Mouse (Mus musculus): ENCODE results near the gene Msx1. TPM values are rescaled to one million over a fixed set of nuclear protein-coding genes. Genes with fewer than 3 reads are reported as not detected.

Gene Msx1
- total and polyA plus RNA-seq, 3 experiments, result 2.3 to 3.7 (median 3.1) TPM

DNA sequence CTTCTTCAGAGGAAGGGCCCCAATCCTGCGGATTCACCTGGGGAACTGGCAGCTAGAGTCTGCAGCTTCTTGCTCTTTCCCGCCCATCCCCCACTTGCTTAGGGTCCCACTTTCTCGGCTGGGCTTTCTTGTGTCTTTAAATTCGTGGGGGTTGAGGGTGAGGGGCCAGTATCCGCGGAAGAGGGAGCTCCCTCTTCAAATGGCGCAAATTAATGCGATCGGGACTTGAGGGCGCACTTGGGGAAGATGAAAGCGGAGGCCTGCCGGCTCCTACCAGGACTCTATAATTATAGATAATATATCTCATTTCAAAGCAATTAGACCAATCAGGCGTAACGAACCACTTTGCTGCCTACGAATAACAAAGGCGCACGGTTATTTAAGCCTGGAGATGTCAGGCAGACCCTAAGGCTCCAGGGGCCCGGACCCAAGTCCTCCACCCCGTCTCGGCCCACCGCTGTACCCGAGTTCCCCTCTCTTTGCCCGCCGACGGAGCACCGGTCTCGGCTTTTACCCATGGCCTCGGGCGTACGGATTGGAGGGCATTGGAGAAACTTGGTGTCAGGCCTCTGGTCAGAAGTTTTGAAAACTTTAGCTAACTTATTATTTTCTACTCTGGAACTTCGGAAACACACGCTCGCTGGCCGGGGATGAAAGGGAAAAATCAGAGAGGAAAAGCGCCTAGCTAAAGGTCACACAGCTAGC is 4.4 kb upstream of the Msx1 start:
- no peak overlapping the region for H3K9ac ChIP-seq (ENCODE audit: low read depth, low read length)
- no peaks in the 10 kb centered on the region for H3K36me3 ChIP-seq (ENCODE audit: control insufficient read depth, insufficient read depth, low read length)
- H3K27me3 ChIP-seq (ENCODE audit: control insufficient read depth, insufficient read depth, low read length), result peaks cover 35% of the 10 kb centered on the region
- intact Hi-C loops (cut with DNase I), result no loop called here
- H3K79me2 ChIP-seq (replicated peaks; ENCODE audit: control insufficient read depth, insufficient read depth, low read length), result no peaks in the 10 kb centered on the region
- no peaks in the 10 kb centered on the region; the same call in 1 of the 2 replicates for H3K4me1 ChIP-seq (ENCODE audit: control insufficient read depth, insufficient read depth, low read length)
- no peak for DNase-seq
- WGBS, result 8% methylated on average over 35 of the region's 35 CpGs
- TF ChIP-seq POLR2A (IDR thresholded peaks at IDR 0.05; ENCODE audit: insufficient read depth, low read depth, low read length) (no peak), EP300 (IDR thresholded peaks at IDR 0.05; ENCODE audit: insufficient read depth, low read depth, low read length) (no peak), CTCF (IDR thresholded peaks at IDR 0.05) (no peak)
- no peak overlapping the region for H3K4me3 ChIP-seq
- H3K27ac ChIP-seq, result no peak overlapping the region

DNA sequence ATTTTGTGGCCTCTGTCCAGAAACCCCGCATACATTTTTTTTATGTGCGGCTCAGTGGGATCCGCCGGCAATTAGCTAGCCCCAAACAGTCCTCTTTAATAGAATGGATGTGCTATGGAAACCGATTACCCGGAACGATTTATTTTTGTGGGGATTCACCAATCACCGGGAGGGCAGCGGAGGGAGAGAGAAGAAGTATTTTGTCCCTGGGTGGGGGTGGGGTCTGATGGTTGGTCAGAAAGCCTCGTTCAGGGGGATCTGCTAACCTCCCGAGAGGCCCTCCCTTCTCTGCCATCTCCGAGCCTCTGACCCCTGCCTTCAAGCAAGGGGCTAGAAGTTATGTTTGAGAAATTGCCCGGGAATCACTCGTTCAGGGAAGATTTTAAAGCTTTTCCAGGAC is 3.6 kb upstream of the Msx1 start:
- H3K4me1 ChIP-seq (ENCODE audit: control insufficient read depth, insufficient read depth, low read length), result no peaks in the 10 kb centered on the region; the same call in 1 of the 2 replicates
- H3K27me3 ChIP-seq (ENCODE audit: control insufficient read depth, insufficient read depth, low read length), result peaks cover 35% of the 10 kb centered on the region
- TF ChIP-seq CTCF (IDR thresholded peaks at IDR 0.05), result no peak
- no peak for TF ChIP-seq EP300 (IDR thresholded peaks at IDR 0.05; ENCODE audit: insufficient read depth, low read depth, low read length)
- no peak for TF ChIP-seq POLR2A (IDR thresholded peaks at IDR 0.05; ENCODE audit: insufficient read depth, low read depth, low read length)
- no peak overlapping the region for H3K4me3 ChIP-seq
- no peak for DNase-seq
- intact Hi-C loops (cut with DNase I), result no loop called here
- H3K27ac ChIP-seq, result no peak overlapping the region
- WGBS, result 7% methylated on average over 14 of the region's 14 CpGs
- no peaks in the 10 kb centered on the region for H3K36me3 ChIP-seq (ENCODE audit: control insufficient read depth, insufficient read depth, low read length)
- no peaks in the 10 kb centered on the region for H3K79me2 ChIP-seq (replicated peaks; ENCODE audit: control insufficient read depth, insufficient read depth, low read length)
- no peak overlapping the region for H3K9ac ChIP-seq (ENCODE audit: low read depth, low read length)

DNA sequence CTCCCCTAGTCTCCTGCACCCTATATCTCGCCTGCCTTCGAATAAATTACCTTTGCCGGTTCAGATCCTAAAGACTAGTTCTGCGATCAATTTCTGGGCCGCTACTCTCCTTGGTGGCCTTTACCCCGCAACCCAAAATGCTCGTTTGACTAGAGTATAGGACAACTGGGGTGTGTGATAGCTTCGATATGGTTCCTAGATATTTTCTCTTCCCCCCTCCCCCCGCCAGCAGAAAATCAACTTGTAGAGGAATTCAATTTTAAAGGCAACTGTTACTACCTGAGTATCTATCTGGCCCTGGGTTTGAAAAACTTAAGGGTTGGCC is 3.2 kb upstream of the Msx1 start:
- DNase-seq, result no peak
- H3K4me3 ChIP-seq, result no peak overlapping the region; the same call in 1 of the 2 replicates
- H3K36me3 ChIP-seq (ENCODE audit: control insufficient read depth, insufficient read depth, low read length), result no peaks in the 10 kb centered on the region
- WGBS, result 6% methylated on average over 9 of the region's 9 CpGs
- no peaks in the 10 kb centered on the region; the same call in 1 of the 2 replicates for H3K4me1 ChIP-seq (ENCODE audit: control insufficient read depth, insufficient read depth, low read length)
- H3K27me3 ChIP-seq (ENCODE audit: control insufficient read depth, insufficient read depth, low read length), result peaks cover 35% of the 10 kb centered on the region
- H3K27ac ChIP-seq, result no peak overlapping the region
- no peak overlapping the region for H3K9ac ChIP-seq (ENCODE audit: low read depth, low read length)
- TF ChIP-seq CTCF (IDR thresholded peaks at IDR 0.05), result no peak
- no peak for TF ChIP-seq EP300 (IDR thresholded peaks at IDR 0.05; ENCODE audit: insufficient read depth, low read depth, low read length)
- TF ChIP-seq POLR2A (IDR thresholded peaks at IDR 0.05; ENCODE audit: insufficient read depth, low read depth, low read length), result no peak
- H3K79me2 ChIP-seq (replicated peaks; ENCODE audit: control insufficient read depth, insufficient read depth, low read length), result no peaks in the 10 kb centered on the region
- intact Hi-C loops (cut with DNase I), result no loop called here

DNA sequence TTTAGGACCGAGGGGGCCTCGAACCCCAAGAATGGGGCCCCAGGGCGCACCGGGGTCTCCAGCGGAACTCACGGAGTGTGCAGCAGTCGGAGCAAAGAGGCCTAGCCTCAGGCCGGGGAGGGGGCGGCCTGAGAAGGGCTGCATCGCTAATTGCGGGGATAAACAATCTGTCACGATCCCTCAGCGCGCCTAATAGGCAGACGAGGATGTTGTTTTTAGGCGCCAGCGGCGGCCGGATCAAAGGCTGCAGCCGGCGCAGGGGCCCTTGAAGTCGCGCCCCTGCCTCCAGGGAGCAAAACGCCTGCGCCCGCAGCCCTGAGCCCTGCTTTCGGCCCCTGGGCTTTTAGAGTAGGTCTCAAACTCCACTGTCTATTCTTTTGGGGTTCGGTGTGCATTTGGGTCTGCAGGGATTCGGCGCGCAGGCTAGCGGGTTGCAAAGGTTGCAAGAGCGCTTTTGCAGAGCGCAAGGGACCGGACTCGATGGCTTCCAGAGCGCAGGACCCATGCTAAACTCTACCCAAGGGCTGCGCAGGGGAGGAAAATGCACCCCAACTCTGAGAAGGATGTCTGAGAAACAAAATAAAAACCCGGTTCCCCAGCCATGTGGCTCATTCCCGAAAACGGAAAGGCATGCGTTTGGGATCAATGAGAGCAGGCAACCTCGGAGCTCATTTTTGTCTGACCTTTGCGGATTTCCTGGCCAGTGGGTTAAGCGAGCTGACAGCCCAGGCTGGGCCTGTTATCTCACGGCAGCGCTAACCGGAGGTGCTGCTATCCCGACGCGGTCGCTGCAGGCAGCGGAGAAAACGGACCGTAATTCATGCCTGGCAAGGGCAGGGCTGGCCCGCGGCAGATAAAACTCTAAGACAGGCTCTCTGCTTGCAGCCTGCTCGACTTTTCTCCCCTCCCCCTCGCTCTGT is 2.6 kb upstream of the Msx1 start:
- peaks cover 35% of the 10 kb centered on the region for H3K27me3 ChIP-seq (ENCODE audit: control insufficient read depth, insufficient read depth, low read length)
- no peak overlapping the region for H3K27ac ChIP-seq
- WGBS, result 3% methylated on average over 59 of the region's 59 CpGs
- H3K4me1 ChIP-seq (ENCODE audit: control insufficient read depth, insufficient read depth, low read length), result no peaks in the 10 kb centered on the region; the same call in 1 of the 2 replicates
- H3K36me3 ChIP-seq (ENCODE audit: control insufficient read depth, insufficient read depth, low read length), result no peaks in the 10 kb centered on the region
- H3K79me2 ChIP-seq (replicated peaks; ENCODE audit: control insufficient read depth, insufficient read depth, low read length), result no peaks in the 10 kb centered on the region
- peak overlapping the region; percentile 24; the same call in 1 of the 2 replicates for H3K4me3 ChIP-seq
- no peak overlapping the region for H3K9ac ChIP-seq (ENCODE audit: low read depth, low read length)
- intact Hi-C loops (cut with DNase I), result no loop called here
- TF ChIP-seq POLR2A (IDR thresholded peaks at IDR 0.05; ENCODE audit: insufficient read depth, low read depth, low read length) (no peak), EP300 (IDR thresholded peaks at IDR 0.05; ENCODE audit: insufficient read depth, low read depth, low read length) (no peak), CTCF (IDR thresholded peaks at IDR 0.05) (no peak)
- DNase-seq, result peak in 1 of 2 experiments; percentile 52

DNA sequence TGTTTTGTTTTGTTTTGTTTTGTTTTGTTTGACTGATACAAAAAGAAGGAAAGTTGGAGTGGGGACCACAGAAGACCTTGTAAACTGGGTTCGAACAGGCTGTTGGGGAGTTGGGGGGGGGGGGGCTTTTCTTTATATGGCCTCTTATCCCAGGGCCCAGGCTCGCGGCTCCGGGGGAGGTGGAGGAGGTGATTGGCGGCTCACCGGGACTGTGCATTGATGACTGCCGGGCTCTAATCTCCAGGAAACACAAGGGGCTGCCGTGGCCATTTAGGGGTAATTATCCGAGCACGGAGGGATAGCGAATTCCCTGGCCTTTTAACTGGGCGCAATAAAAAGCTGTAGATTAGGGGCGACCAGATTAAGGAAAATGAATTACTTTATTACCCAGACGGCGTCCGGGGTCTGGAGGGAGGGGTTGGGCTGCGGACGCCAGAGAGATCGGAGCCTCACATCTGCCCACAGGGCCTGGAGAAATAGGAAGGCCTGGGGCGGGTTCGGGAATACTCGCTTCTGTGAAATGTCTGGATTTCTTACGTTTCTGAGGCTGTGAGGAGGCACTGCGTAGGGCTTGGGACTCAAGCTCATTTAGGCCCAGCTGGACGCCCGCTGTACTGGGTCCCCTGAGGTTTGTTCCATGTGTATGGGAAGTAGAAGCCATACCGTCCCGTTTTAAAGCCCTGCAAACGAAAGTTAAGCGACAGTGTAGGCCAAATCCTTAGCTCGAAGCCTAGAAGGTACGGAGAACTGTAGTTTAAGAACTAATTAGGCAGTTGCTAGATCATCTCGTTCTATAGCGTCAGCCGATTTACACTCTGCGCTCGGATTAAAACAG is 1.4 kb upstream of the Msx1 start:
- Histone ChIP-seq H3K79me2 (replicated peaks; ENCODE audit: control insufficient read depth, insufficient read depth, low read length) (no peaks in the 10 kb centered on the region), H3K36me3 (ENCODE audit: control insufficient read depth, insufficient read depth, low read length) (no peaks in the 10 kb centered on the region), H3K9ac (ENCODE audit: low read depth, low read length) (no peak overlapping the region), H3K27me3 (ENCODE audit: control insufficient read depth, insufficient read depth, low read length) (peaks cover 26% of the 10 kb centered on the region), H3K27ac (no peak overlapping the region), H3K4me3 (no peak overlapping the region), H3K4me1 (ENCODE audit: control insufficient read depth, insufficient read depth, low read length) (no peaks in the 10 kb centered on the region; the same call in 1 of the 2 replicates)
- DNase-seq, result peak in 1 of 2 experiments; percentile 39
- intact Hi-C loops (cut with DNase I), result no loop called here
- WGBS, result 16% methylated on average over 37 of the region's 37 CpGs
- no peak for TF ChIP-seq EP300 (IDR thresholded peaks at IDR 0.05; ENCODE audit: insufficient read depth, low read depth, low read length)
- TF ChIP-seq CTCF (IDR thresholded peaks at IDR 0.05), result no peak
- TF ChIP-seq POLR2A (IDR thresholded peaks at IDR 0.05; ENCODE audit: insufficient read depth, low read depth, low read length), result no peak
